Comparison of ENCODE assay signal across 8 mouse cellular contexts in the genomic region with DNA sequence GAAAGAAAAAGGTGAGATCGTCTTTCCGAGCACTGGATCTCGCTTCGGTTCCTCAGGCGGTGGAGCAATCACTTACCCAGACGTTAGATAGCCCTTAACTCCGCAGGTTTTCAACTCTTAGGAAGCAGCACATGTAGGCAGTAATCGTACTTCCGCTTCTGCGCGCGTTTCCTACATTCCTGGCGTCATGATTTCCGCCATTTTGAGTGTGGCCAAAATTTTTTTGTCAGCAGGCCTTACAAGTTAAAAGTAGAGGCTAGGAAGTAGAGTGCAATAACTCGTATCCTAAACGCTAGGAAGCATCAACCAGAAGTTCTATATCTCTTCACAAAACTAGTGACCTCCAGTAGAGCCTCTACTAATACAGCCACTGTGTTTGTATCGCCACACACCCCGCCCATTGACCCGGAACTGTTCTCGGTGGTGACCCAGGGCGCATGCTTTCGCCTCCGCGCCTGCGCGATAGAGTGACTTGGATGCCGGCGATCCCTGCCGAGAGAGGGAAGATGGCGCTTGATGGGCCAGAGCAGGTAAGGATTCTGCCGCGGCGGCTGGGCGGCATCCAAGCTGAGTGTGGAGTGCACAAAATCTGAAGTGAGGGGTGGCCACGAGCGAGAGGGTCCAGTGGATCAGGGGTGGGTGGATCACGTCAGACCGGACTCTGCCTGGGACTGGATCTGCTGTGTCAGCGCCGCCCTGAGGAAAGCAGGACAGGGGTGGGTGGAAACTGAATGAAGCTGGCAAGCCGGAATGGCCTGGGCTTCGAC. TPM values are rescaled to one million over a fixed set of nuclear protein-coding genes. Genes with fewer than 3 reads are reported as not detected.
DNase-seq lines count a peak whose midpoint lies in the region; ATAC-seq and TF ChIP-seq lines count a peak whose summit lies in the region.

A gene (minus strand): TSS at position 395 of the 767 bp plus-strand sequence.
A gene (plus strand): TSS at position 470 of the 767 bp plus-strand sequence.

- H3K27me3 ChIP-seq in embryonic facial prominence, embryonic 14.5 days (replicated peaks; ENCODE audit: control insufficient read depth, insufficient read depth, low read length), result no peaks in the 10 kb centered on the region
- H3K27me3 ChIP-seq in limb, embryonic 14.5 days (ENCODE audit: control insufficient read depth, insufficient read depth, low read length), result no peaks in the 10 kb centered on the region
- H3K27me3 ChIP-seq in midbrain, postnatal 0 days (ENCODE audit: insufficient read depth, low read length), result no peaks in the 10 kb centered on the region

- under 1% methylated on average over 40 of the region's 42 CpGs for whole genome bisulfite sequencing in embryonic facial prominence, embryonic 14.5 days
- WGBS in limb, embryonic 14.5 days, result 0% methylated on average over 42 of the region's 42 CpGs
- under 1% methylated on average over 42 of the region's 42 CpGs for WGBS in midbrain, postnatal 0 days

- peaks cover 65% of the 10 kb centered on the region for H3K36me3 ChIP-seq in embryonic facial prominence, embryonic 14.5 days (ENCODE audit: control insufficient read depth, insufficient read depth, low read length)
- H3K36me3 ChIP-seq in limb, embryonic 14.5 days (ENCODE audit: control insufficient read depth, insufficient read depth, low read length), result peaks cover 56% of the 10 kb centered on the region
- peaks cover 30% of the 10 kb centered on the region for H3K36me3 ChIP-seq in midbrain, postnatal 0 days (ENCODE audit: insufficient read depth, low read length)

- TF ChIP-seq CTCF in midbrain, postnatal 0 days (IDR thresholded peaks at IDR 0.05), result peak; percentile 52

- DNase-seq in 3T3-L1 (ENCODE audit: low read depth, low spot score), result peak; percentile 97
- peak; percentile 95 to 99 for DNase-seq in adrenal gland, postnatal 4 days (ENCODE audit: low spot score in 2 of 2)
- peak; percentile 97 for DNase-seq in embryonic facial prominence, embryonic 14.5 days (ENCODE audit: low spot score)
- DNase-seq in heart, adult 8-10 months (ENCODE audit: low spot score), result peak; percentile 99
- DNase-seq in kidney, adult 9 months, result peak; percentile 99
- peak; percentile 96 for DNase-seq in limb, embryonic 14.5 days (ENCODE audit: low spot score)
- peak; percentile 97 for DNase-seq in midbrain, postnatal 0 days (ENCODE audit: low spot score)
- DNase-seq in spleen, postnatal 14 days (ENCODE audit: low spot score in 2 of 2), result peak; percentile 96 to 98

- peak within 1 kb of the TSS; percentile 77 for H3K4me2 ChIP-seq in embryonic facial prominence, embryonic 14.5 days (ENCODE audit: low read depth, low read length)
- peak within 1 kb of the TSS; percentile 95 for H3K4me2 ChIP-seq in limb, embryonic 14.5 days (replicated peaks; ENCODE audit: low read depth, low read length, severe bottlenecking)
- H3K4me2 ChIP-seq in midbrain, postnatal 0 days (ENCODE audit: low read depth, low read length, poor library complexity, severe bottlenecking), result peak within 1 kb of the TSS; percentile 91

- H3K4me3 ChIP-seq in embryonic facial prominence, embryonic 14.5 days (ENCODE audit: low read depth, low read length), result peak within 1 kb of the TSS; percentile 80
- peak within 1 kb of the TSS; percentile 89 for H3K4me3 ChIP-seq in limb, embryonic 14.5 days (replicated peaks; ENCODE audit: low read length)
- peak within 1 kb of the TSS; percentile 72 for H3K4me3 ChIP-seq in midbrain, postnatal 0 days (ENCODE audit: low read depth, low read length)

- no peaks in the 10 kb centered on the region for H3K9me3 ChIP-seq in embryonic facial prominence, embryonic 14.5 days (ENCODE audit: control insufficient read depth, low read length)
- no peaks in the 10 kb centered on the region for H3K9me3 ChIP-seq in limb, embryonic 14.5 days (ENCODE audit: control insufficient read depth, low read length)
- H3K9me3 ChIP-seq in midbrain, postnatal 0 days (ENCODE audit: low read length), result no peaks in the 10 kb centered on the region

- peak within 1 kb of the TSS; percentile 81 for H3K9ac ChIP-seq in embryonic facial prominence, embryonic 14.5 days (ENCODE audit: low read depth, low read length)
- H3K9ac ChIP-seq in limb, embryonic 14.5 days (ENCODE audit: low read depth, low read length, severe bottlenecking), result peak within 1 kb of the TSS; percentile 80
- H3K9ac ChIP-seq in midbrain, postnatal 0 days (replicated peaks; ENCODE audit: low read length, poor library complexity, severe bottlenecking), result peak within 1 kb of the TSS; percentile 86

- H3K27ac ChIP-seq in embryonic facial prominence, embryonic 14.5 days (replicated peaks; ENCODE audit: low read depth, low read length), result peak within 1 kb of the TSS; percentile 58
- peak within 1 kb of the TSS; percentile 77 for H3K27ac ChIP-seq in limb, embryonic 14.5 days (replicated peaks; ENCODE audit: low read depth, low read length)
- H3K27ac ChIP-seq in midbrain, postnatal 0 days (ENCODE audit: low read depth, low read length), result peak within 1 kb of the TSS; percentile 82

- peaks cover 11% of the 10 kb centered on the region for H3K4me1 ChIP-seq in embryonic facial prominence, embryonic 14.5 days (ENCODE audit: control insufficient read depth, insufficient read depth, low read length)
- H3K4me1 ChIP-seq in limb, embryonic 14.5 days (ENCODE audit: control insufficient read depth, insufficient read depth, low read length), result peaks cover 16% of the 10 kb centered on the region
- 0 out of 2 replicates have a peak, but pooled peaks cover 9% of the 10 kb centered on the region for H3K4me1 ChIP-seq in midbrain, postnatal 0 days (ENCODE audit: insufficient read depth, low read length)

- peak; percentile 84; the same call in 1 of the 2 replicates for TF ChIP-seq POLR2A in limb, embryonic 14.5 days (IDR thresholded peaks at IDR 0.05; ENCODE audit: borderline replicate concordance, extremely low read depth, insufficient read depth, insufficient read length)

- ATAC-seq in embryonic facial prominence, embryonic 14.5 days (ENCODE audit: low read depth), result peak; percentile 95
- ATAC-seq in limb, embryonic 14.5 days (ENCODE audit: low FRiP score, low read depth), result peak; percentile 96
- peak; percentile 93 for ATAC-seq in midbrain, postnatal 0 days (ENCODE audit: low FRiP score)

RNA-seq across cellular contexts. Expression of the first gene that starts in this region (rescaled TPM):
- 10 to 100 TPM; 69.3 to 71.0 TPM for total RNA-seq in adrenal gland, postnatal 4 days (2021)
- 47.9 and 58.1 TPM in 2 replicates for polyA plus RNA-seq in embryonic facial prominence, embryonic 14.5 days (2014; fragmentation: Nextera tagmentation; extraction: Ambion mirVana)
- 10 to 100 TPM; 19.3 to 23.1 (median 21.2) TPM for total RNA-seq in heart, adult 8-10 months (2022)
- 36.4 and 43.8 TPM in 2 replicates for polyA plus RNA-seq in limb, embryonic 14.5 days (2012; rRNA removed)
- polyA plus RNA-seq in limb, embryonic 14.5 days (2014; fragmentation: Nextera tagmentation; extraction: Ambion mirVana), result 54.6 and 55.8 TPM in 2 replicates
- 34.5 and 46.9 TPM in 2 replicates for total RNA-seq in midbrain, postnatal 0 days (2014; rRNA removed)
- 27.5 and 27.9 TPM in 2 replicates for polyA plus RNA-seq in midbrain, postnatal 0 days (2015; fragmentation: Nextera tagmentation; extraction: Ambion mirVana)

RNA-seq across cellular contexts. Expression of the second gene that starts in this region (rescaled TPM):
- total RNA-seq in adrenal gland, postnatal 4 days (2021), result 100 to 1,000 TPM; 131 to 138 TPM
- polyA plus RNA-seq in embryonic facial prominence, embryonic 14.5 days (2014; fragmentation: Nextera tagmentation; extraction: Ambion mirVana), result 231 and 259 TPM in 2 replicates
- total RNA-seq in heart, adult 8-10 months (2022), result 100 to 1,000 TPM in 3 of 4 experiments, 10 to 100 TPM in 1; 99.8 to 112 (median 103) TPM
- 123 and 186 TPM in 2 replicates for polyA plus RNA-seq in limb, embryonic 14.5 days (2012; rRNA removed)
- 244 and 253 TPM in 2 replicates for polyA plus RNA-seq in limb, embryonic 14.5 days (2014; fragmentation: Nextera tagmentation; extraction: Ambion mirVana)
- total RNA-seq in midbrain, postnatal 0 days (2014; rRNA removed), result 76.1 and 88.4 TPM in 2 replicates
- 280 and 290 TPM in 2 replicates for polyA plus RNA-seq in midbrain, postnatal 0 days (2015; fragmentation: Nextera tagmentation; extraction: Ambion mirVana)

Comparison
In these comparisons a context has a peak if more than half of its experiments do, and no peak if none do; other contexts are left out.
1. Peak in every context shown above with its lines: DNase-seq, ATAC-seq, H3K4me3 ChIP-seq and H3K27ac ChIP-seq.